Mouse (Mus musculus) hindlimb bud, embryonic 11.5 days (tissue): Measurements from ENCODE around the gene Zfp979.
"Not testable (repeated sequence)": the region's sequence is repeated elsewhere in the genome, so short reads cannot be mapped to it uniquely, and the experiment has no call there.

Experiments
- DNase-seq: peaks from one replicate; pipeline ENCODE4 v3.0.0-alpha.2; 2012; ENCODE audit warnings: low read depth, low spot score; ENCODE audit errors: extremely low spot score

Zfp979 gene

DNA sequence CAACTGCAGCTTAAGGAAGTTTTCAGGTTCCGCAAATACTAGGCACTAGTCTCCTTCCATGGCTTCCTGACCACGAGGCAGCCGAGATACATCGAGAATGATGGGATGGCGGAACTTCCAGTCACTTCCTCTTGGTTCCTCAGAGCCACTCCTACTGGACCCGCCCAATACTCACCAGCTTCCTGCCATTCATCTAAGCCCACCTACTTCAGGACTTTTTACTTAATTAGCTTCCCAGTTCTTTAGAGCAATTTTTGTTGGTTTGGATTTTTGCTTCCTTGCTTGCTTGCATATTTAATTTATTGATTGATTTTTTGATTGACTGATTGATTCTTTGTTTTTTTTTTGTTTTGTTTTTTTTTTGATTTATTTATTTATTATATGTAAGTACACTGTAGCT is at the start of gene Zfp979:
Gene Zfp979, minus strand, starts transcription at position 101 of the 400 bp plus-strand sequence.
- not testable (repeated sequence) for DNase-seq

DNA sequence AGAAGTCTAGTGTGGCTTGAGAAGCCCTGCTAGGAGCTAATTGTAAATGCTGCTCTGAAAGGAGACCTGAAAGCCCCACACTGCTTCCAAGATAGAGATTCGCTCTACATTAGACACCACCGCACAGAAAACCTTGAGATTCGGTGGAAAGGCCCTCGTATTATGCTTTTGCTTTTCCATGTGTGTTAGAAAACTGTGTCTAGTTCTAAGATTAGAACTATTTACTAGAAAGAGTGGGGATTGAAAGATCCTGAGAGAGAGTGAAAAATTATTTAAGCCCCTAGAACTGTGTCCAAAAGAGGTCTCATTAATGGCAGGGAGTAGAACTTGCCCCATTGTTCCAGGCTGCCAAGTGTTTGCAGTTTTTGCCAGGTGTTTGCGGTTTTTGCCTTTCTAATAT is 12.9 kb upstream of the Zfp979 start:
- not testable (repeated sequence) for DNase-seq

DNA sequence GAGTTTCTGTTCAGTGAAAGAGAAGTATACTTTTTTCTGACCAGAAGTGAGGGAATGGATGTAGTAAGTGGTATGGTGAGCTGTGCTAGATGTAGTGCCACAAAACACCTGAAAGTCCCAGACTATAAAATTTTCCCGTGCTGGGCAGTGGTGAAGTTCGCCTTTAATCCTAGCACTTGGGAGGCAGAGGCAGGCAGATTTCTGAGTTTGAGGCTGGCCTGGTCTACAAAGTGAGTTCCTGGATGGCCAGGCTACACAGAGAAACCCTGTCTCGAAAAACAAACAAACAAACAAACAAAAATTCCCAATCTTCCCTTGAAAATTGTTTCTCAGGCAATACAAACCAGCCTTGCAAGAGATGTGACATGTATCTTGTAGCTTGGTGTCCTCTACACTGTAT is 5.1 kb upstream of the Zfp979 start:
- not testable (repeated sequence) for DNase-seq

DNA sequence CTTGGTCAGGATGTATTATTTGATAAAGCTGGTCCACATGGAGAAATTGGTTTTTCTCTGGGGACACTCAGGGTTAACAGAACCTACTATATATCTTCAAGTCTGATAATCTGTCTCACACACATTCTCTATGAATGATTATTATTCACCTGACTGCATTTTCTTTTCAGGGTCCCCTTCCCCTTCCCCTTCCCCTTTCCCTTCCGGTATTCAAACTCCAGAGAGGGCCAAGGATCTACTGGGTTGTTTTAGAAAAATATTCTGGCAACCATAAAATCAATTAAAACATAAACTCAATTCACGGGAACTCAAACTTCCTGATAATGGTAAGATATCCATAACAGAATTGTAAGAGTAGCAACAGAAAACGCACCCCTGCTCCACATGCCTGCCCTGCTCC is 381 bp downstream of the Zfp979 start:
- not testable (repeated sequence) for DNase-seq

DNA sequence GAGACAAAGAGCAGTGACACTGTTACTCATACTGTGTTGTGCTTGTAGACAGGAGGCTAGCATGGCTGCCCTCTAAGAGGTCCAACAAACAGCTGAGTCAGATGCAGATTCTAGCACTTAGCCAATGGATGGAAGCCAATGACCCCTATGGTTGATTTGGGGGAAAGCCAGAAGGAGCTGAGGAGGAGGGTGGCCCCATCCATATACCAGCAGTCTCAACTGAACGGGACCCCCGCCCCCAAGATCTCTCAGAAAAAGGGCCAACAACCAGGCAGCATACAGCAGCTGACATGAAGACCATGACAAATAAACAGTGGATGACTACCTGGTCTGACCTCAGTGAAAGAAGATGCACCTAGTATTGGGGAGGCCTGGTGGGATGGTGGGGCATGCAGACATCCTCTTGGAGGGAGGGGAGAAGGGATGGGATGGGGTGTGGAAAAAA is 8.5 kb downstream of the Zfp979 start:
- not testable (repeated sequence) for DNase-seq

DNA sequence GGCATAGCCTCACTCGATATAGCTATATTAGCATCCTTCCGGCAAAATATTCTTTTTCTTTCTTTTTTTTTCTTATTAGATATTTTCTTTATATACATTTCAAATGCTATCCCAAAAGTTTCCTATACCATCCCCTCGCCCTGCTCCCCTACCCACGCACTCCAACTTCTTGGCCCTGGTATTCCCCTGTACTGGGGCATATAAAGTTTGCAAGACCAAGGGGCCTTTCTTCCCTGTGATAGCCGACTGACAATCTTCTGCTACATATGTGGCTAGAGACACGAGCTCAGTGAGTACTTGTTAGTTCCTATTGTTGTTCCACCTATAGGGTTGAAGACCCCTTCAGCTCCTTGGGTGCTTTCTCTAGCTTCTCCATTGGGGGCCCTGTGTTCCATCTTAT is 35.8 kb downstream of the Zfp979 start:
- not testable (repeated sequence) for DNase-seq

DNA sequence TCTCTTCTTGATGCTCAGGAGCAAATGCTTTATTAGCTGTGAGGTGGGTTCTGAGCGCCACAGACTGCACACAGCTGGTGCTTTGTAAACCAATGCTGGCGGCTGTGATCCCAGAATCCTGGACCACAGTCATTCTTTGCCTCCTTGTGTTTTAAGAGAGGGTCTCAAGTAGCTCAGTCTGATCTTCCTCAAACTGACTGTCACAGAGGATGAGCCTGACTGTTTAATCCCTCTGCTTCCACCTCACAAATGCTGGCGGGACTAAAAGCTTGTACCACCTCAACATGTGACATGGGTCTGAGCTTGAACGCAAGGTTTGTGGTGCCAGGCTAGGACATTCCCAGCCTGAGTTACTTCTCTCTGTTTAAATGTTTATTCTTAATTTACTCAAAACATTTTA is 36.8 kb downstream of the Zfp979 start:
- DNase-seq: no peak

DNA sequence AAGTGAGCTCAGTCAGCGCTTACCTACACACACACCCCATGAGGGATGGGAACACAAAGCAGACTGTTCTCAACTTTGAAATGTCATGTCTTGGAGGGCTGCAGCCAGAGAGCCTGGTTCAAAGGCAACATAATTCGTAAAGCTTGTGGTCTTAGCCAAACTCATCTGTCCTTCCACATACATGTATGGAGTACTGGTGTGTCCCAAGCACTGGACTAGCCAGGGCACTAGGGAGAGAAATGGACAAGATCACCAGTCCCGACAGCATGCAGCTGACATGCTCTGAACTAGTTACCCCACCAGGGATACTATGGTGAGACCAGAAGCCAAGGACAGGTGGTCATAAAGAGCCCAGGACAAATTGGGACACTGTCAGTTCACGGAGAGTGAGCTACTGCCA is 38.5 kb downstream of the Zfp979 start:
- DNase-seq: no peak

DNA sequence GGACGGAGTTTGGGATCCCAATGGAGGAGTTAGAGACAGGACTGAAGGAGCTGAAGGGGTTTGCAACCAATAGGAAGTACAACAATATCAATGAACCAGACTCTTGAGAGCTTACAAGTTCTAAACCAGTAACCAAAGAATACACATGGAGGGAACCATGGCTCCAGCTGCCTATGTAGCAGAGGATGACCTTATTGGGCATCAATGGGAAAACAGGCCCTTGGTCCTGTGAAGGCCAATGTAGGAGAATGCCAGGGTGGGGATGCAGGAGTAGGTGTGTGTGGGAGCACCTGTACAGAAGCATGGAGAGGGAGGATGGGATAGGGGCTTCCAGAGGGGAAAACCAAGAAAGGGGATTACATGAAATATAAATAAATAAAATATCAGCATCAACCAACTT is 40.4 kb downstream of the Zfp979 start:
- no peak for DNase-seq

DNA sequence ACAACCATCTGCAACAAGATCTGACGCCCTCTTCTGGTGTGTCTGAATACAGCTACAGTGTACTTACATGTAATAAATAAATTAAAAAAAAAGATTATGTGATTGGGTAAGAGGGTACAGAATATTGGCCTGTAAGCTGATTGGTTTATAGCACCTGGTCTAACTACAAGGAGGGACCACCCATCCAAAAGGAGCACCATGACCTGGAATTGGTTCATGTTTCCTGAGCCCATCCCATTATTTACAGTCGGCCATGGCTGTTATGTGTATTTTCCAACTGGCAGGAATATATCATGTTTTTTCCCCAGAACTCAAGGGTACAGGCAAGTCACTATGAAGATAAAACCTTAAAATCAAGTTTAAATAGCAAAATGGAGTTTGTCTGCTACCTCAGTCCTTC is 43.5 kb downstream of the Zfp979 start:
- DNase-seq: no peak

DNA sequence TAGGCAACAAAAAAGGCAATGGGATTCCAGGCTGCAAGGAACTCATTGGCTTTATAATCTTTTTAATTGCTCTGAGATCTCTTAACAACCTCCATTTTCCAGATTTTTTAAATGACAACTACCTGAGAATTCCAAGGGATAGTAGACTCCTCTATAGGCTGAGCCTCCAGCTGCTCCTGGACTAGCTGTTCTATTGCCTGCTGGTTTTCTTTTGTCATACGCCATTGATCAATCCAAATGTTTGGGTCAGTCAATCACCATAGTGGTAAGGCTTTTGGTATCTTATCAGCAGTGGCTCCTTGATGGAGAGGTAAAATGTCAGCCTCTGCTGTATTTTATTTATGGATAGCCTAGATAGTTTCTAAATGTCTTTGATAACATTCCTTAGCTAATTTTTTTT is 44.6 kb downstream of the Zfp979 start:
- no peak for DNase-seq

DNA sequence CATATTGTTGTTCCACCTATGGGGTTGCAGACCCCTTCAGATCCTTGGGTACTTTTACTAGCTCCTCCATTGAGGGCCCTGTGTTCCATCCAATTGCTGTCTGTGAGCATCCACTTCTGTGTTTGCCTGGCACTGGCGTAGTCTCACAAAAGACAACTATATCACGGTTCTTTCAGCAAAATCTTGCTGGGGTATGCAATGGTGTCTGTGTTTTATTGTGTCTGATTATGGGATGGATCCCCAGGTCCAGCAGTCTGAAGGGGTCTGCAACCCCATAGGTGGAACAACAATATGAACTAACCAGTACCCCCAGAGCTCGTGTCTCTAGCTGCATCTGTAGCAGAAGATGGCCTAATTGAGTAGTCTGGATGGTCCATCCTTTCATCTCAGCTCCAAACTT is 47.7 kb downstream of the Zfp979 start:
- DNase-seq: not testable (repeated sequence)

DNA sequence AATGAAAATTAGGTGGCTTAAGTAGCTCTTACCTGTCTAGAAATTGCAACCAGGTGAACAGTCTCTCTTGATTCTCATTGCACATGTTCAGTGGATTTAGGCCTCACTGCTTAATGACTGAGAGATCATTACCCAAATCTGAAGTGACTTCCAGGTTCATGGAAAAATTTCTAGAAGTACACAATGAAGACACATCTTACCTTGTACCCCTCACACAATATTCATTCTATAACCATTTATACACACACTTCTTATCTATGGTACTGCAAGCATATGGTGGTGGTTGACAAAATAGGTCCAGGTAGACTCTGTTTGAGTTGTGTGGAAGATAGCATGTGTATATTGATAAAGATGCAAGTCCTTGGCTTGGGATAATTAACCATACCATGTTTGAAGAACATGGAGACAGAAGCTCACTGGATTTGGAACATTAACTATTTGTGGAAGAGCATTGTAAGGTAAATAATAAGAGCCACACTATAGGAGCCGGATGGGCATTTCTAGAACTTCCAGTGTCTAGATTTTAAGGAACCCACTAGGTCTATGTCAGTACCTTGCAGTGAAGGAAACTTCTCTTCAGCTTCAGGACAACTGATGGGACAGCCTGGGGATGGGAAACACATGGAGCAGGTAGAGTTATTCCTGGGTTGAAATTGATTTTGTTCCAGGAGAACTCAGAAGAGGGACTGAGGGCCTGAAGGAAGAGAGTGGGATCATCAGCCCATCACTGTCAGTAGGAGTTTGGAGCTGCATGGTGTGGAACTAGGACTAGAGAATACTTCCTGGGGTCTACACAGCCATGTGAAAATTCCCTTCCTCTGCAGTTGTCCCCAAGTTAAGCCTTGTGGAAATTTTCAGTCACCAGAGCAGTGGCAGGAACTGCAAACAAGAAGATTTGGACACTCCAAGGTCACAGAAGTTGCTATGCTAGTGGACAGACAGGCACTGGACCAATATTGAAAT is 55.5 kb downstream of the Zfp979 start:
- no peak for DNase-seq

DNA sequence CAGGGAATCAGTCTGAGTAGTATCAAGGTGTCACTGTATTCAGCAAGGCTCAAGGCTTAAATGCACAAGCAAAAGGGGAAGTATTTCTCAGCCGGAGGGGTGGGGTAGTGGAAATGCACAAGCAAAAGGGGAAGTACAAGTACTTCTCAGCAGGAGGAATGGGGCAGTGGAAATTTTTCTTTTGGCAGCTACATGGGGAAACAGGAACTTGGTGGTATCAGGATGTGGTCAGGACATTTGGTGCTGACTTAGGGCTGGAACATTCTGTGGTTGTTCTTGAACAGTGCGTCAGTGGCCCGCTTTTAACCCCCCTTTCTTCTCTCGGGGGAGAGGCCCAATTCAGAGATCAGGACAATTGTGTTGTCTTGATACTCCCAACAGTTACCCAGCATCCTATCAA is 62.9 kb downstream of the Zfp979 start:
- not testable (repeated sequence) for DNase-seq

DNA sequence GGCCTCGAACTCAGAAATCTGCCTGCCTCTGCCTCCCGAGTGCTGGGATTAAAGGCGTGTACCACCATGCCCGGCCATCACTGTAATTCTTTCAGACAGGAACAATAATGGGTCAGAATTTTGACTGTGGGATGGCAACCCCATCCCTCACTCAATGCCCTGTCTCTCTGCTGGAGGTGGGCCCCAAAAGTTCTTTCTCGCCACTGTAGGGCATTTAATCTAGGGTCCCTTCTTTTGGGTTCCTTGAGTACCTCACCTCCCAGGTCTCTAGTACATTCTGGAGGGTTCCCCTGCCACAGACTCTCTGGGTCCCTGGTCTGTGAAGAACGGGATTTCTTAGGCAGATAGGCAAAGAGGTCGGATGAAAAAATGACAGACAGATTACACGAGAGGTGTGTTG is 71.2 kb downstream of the Zfp979 start:
- not testable (repeated sequence) for DNase-seq

DNA sequence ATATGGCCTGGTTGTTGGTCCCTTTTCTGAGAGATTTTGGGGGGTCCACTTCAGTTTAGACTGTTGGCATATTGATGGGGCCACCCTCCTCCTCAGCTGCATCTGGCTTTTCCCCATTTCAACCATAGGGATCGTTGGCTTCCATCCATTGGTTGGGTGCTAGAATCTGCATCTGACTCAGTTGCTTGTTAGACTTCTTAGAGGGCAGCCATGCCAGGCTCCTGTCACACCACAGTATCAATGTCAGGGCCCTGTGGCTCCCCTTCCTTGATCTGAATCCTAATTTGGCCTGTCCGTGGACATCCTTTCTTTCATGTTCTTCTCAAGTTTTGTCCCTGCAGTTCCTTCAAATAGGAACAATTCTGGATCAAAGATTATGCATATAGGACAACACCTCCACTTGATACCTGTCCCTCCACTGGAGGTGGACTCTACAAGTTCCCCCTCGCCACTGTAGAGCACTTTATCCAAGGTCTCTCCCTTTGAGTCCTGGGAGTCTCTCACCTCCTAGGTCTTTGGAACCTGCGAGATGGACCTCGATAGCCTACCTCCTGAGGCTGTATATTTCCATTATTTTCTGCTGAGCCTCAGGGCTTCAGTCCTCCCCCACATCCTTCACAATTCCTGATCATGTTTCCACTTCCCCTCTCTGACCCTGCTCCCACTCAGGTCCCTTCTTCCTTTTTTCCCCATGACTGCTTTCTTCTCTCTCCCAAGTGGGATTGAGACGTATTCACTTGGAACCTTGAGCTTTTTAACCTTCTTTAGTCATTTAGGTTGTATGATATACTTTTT is 76.7 kb downstream of the Zfp979 start:
- DNase-seq: no peak
